In the genomic region with DNA sequence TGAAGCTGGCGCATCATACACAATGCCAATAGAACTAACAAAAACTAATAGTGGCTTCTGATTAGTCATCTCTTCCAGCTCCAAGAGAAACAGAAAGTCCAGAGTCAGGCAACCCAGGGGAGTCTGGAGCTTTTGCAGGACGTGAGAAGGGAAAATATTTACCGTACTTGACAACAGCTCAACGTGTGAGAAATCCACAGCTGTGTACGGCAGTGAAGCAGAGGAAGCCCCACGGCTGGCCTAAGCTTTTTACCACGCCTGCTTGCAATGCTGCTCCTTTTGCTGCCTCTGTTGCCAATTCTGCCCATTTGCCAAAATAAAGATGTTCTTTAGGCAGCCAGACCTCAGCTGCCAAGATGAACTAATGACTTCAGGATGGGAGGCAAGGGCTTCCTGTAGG, we compare ENCODE assay signal across 21 mouse cellular contexts. TPM values are rescaled to one million over a fixed set of nuclear protein-coding genes. Genes with fewer than 3 reads are reported as not detected.
DNase-seq lines count a peak whose midpoint lies in the region; ATAC-seq lines count a peak whose summit lies in the region.
"Had no signal": no experiment of that assay in that cellular context is flagged by ENCODE, and none has a peak within 500 bp of the region (broad histone marks: within the 10 kb centered on the region; RNA-seq: fewer than 3 reads in every experiment).

No protein-coding gene starts in this region.

- no peak overlapping the region for H3K4me3 ChIP-seq in heart, embryonic 10.5 days
- H3K4me3 ChIP-seq in neural tube, embryonic 15.5 days (replicated peaks), result no peak overlapping the region
- H3K4me3 ChIP-seq: embryonic facial prominence, embryonic 15.5 days; heart, embryonic 13.5 days; limb, embryonic 13.5 days had no signal

- H3K36me3 ChIP-seq in heart, embryonic 10.5 days, result no peaks in the 10 kb centered on the region
- H3K36me3 ChIP-seq in neural tube, embryonic 15.5 days, result no peaks in the 10 kb centered on the region
- H3K36me3 ChIP-seq: embryonic facial prominence, embryonic 15.5 days; heart, embryonic 13.5 days; limb, embryonic 13.5 days had no signal

- H3K4me2 ChIP-seq in neural tube, embryonic 15.5 days, result no peak overlapping the region
- H3K4me2 ChIP-seq: embryonic facial prominence, embryonic 15.5 days; heart, embryonic 13.5 days; limb, embryonic 13.5 days had no signal

- DNase-seq in heart, adult 11 months, result peak; percentile 93
- no peak for DNase-seq in heart, embryonic 10.5 days (ENCODE audit: low spot score)
- DNase-seq in 3134 (ENCODE audit: extremely low read depth, insufficient read length, low spot score) (peak; percentile 7), adipocyte (ENCODE audit: low spot score) (peak; percentile 77)
- DNase-seq in heart, postnatal 10 days, result peak; percentile 28 to 30
- DNase-seq in layer of hippocampus, postnatal 10 days (ENCODE audit: low spot score in 2 of 2), result no peak
- DNase-seq: adrenal gland, adult 8-10 months; cerebellum, adult 9-11 months; forebrain, postnatal 0 days; kidney, adult 8-10 months; kidney, postnatal 4 days; liver, postnatal 0 days; right cerebral cortex, postnatal 14 days had no signal

- 52% methylated on average over 7 of the region's 7 CpGs for WGBS in heart, embryonic 10.5 days
- 55% methylated on average over 7 of the region's 7 CpGs for WGBS in neural tube, embryonic 15.5 days

- H3K4me1 ChIP-seq in heart, embryonic 10.5 days, result no peaks in the 10 kb centered on the region
- H3K4me1 ChIP-seq in neural tube, embryonic 15.5 days, result peaks cover 4% of the 10 kb centered on the region; the same call in 1 of the 2 replicates
- H3K4me1 ChIP-seq: embryonic facial prominence, embryonic 15.5 days had no signal

- H3K27ac ChIP-seq in heart, embryonic 10.5 days, result no peak overlapping the region
- H3K27ac ChIP-seq in neural tube, embryonic 15.5 days (replicated peaks), result no peak overlapping the region
- H3K27ac ChIP-seq: embryonic facial prominence, embryonic 15.5 days; heart, embryonic 13.5 days; limb, embryonic 13.5 days had no signal

- intact Hi-C loops in heart, postnatal 10 days (cut with DNase I), result no loop called here

- no peaks in the 10 kb centered on the region for H3K9me3 ChIP-seq in heart, embryonic 10.5 days
- no peaks in the 10 kb centered on the region for H3K9me3 ChIP-seq in neural tube, embryonic 15.5 days (replicated peaks)
- H3K9me3 ChIP-seq: embryonic facial prominence, embryonic 15.5 days; heart, embryonic 13.5 days; limb, embryonic 13.5 days had no signal

- no peak overlapping the region for H3K9ac ChIP-seq in neural tube, embryonic 15.5 days (replicated peaks)
- H3K9ac ChIP-seq: embryonic facial prominence, embryonic 15.5 days; forebrain, postnatal 0 days; heart, embryonic 13.5 days; limb, embryonic 13.5 days; liver, postnatal 0 days had no signal

- H3K27me3 ChIP-seq in heart, embryonic 10.5 days (ENCODE audit: insufficient read depth, poor library complexity, severe bottlenecking), result no peaks in the 10 kb centered on the region
- no peaks in the 10 kb centered on the region for H3K27me3 ChIP-seq in neural tube, embryonic 15.5 days (replicated peaks)
- H3K27me3 ChIP-seq: embryonic facial prominence, embryonic 15.5 days; heart, embryonic 13.5 days had no signal

- no peak for ATAC-seq in neural tube, embryonic 15.5 days (ENCODE audit: low FRiP score)
- ATAC-seq: forebrain, postnatal 0 days; hindbrain, embryonic 16.5 days; liver, postnatal 0 days; Patski had no signal

RNA-seq across cellular contexts. Expression of a gene that starts 30.1 kb away (rescaled TPM):
- polyA plus RNA-seq in heart, embryonic 10.5 days (2016; fragmentation: Nextera tagmentation; extraction: Ambion mirVana), result 141 and 146 TPM in 2 replicates
- total RNA-seq in heart, postnatal 10 days (2021), result 100 to 1,000 TPM; 137 to 142 TPM
- total RNA-seq in layer of hippocampus, postnatal 10 days (2021), result 10 to 100 TPM; 54.4 to 63.7 TPM
- 149 and 162 TPM in 2 replicates for polyA plus RNA-seq in neural tube, embryonic 15.5 days (2015; fragmentation: Nextera tagmentation; extraction: Ambion mirVana)

RNA-seq across cellular contexts. Expression of a gene that starts 32.8 kb away (rescaled TPM):
- polyA plus RNA-seq in heart, embryonic 10.5 days (2016; fragmentation: Nextera tagmentation; extraction: Ambion mirVana), result 0.22 and 0.49 TPM in 2 replicates
- total RNA-seq in heart, postnatal 10 days (2021), result not detected
- not detected for total RNA-seq in layer of hippocampus, postnatal 10 days (2021)
- 1.7 and 2.1 TPM in 2 replicates for polyA plus RNA-seq in neural tube, embryonic 15.5 days (2015; fragmentation: Nextera tagmentation; extraction: Ambion mirVana)
- total RNA-seq: adrenal gland, adult 8-10 months; forebrain, postnatal 0 days; left cerebral cortex, adult 18-20 months; megakaryocyte, adult 5-6 weeks had no signal
- polyA plus RNA-seq: forebrain, postnatal 0 days; heart, embryonic 13.5 days; liver, postnatal 0 days; Patski had no signal

Comparison
In these comparisons a context has a peak if more than half of its experiments do, and no peak if none do; other contexts are left out.
1. DNase-seq: peak in heart, adult 11 months (single experiment), 3134 (single experiment), adipocyte (single experiment) and heart, postnatal 10 days (2 of 2); none in heart, embryonic 10.5 days (single experiment) and layer of hippocampus, postnatal 10 days (0 of 2).